In the genomic region with DNA sequence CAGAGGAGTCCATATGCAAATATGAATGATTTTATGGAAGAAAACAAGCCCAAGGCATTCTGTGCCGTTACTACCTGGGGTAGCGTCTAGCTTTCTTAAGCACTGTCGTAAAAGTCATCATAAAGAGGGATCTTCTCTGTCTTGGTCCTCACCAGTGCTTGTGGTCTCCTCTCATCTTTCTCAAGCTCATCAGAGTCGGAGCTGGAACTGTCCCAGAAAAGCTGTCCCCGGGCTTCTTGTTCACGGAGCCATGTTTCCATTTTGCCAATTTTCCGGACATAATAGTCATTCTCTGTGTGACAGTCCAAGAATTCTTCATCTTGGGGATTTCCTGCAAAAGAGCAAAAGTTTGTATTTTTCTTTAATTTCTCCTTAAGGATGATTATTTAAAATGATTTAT, we compare ENCODE assay signal across 18 mouse cellular contexts. TPM values are rescaled to one million over a fixed set of nuclear protein-coding genes. Genes with fewer than 3 reads are reported as not detected.
DNase-seq lines count a peak whose midpoint lies in the region; ATAC-seq and TF ChIP-seq lines count a peak whose summit lies in the region.
"Had no signal": no experiment of that assay in that cellular context is flagged by ENCODE, and none has a peak within 500 bp of the region (broad histone marks: within the 10 kb centered on the region; RNA-seq: fewer than 3 reads in every experiment).

No protein-coding gene starts in this region.

- no peak for ATAC-seq in hindbrain, postnatal 0 days
- no peak for ATAC-seq in hindbrain, embryonic 13.5 days (ENCODE audit: low FRiP score)
- ATAC-seq: forebrain, embryonic 14.5 days; forebrain, embryonic 16.5 days had no signal

- H3K4me3 ChIP-seq in hindbrain, postnatal 0 days (ENCODE audit: low read length): no peak overlapping the region
- no peak overlapping the region for H3K4me3 ChIP-seq in hindbrain, embryonic 13.5 days
- H3K4me3 ChIP-seq: embryonic facial prominence, embryonic 13.5 days; embryonic facial prominence, embryonic 15.5 days; erythroblast, embryonic 14.5 days; forebrain, embryonic 10.5 days; forebrain, embryonic 12.5 days had no signal

- H3K9ac ChIP-seq in hindbrain, postnatal 0 days (replicated peaks; ENCODE audit: low read length): no peak overlapping the region
- no peak overlapping the region for H3K9ac ChIP-seq in hindbrain, embryonic 13.5 days
- H3K9ac ChIP-seq: embryonic facial prominence, embryonic 13.5 days; embryonic facial prominence, embryonic 15.5 days; forebrain, embryonic 12.5 days had no signal

- no peak for TF ChIP-seq CTCF in hindbrain, postnatal 0 days (IDR thresholded peaks at IDR 0.05; ENCODE audit: low read depth)

- H3K4me2 ChIP-seq in hindbrain, postnatal 0 days (ENCODE audit: low read depth, low read length): no peak overlapping the region
- no peak overlapping the region for H3K4me2 ChIP-seq in hindbrain, embryonic 13.5 days
- H3K4me2 ChIP-seq: embryonic facial prominence, embryonic 13.5 days; embryonic facial prominence, embryonic 15.5 days; forebrain, embryonic 12.5 days had no signal

- H3K9me3 ChIP-seq in hindbrain, postnatal 0 days (ENCODE audit: low read length): no peaks in the 10 kb centered on the region
- H3K9me3 ChIP-seq in hindbrain, embryonic 13.5 days: no peaks in the 10 kb centered on the region
- H3K9me3 ChIP-seq: embryonic facial prominence, embryonic 13.5 days; embryonic facial prominence, embryonic 15.5 days; forebrain, embryonic 10.5 days; forebrain, embryonic 12.5 days had no signal

- DNase-seq in cerebellum, postnatal 14 days: peak; percentile 27 to 30
- no peak for DNase-seq in cerebellum, adult 8-10 months
- DNase-seq in hindbrain, postnatal 0 days (ENCODE audit: low spot score): peak; percentile 12
- DNase-seq: adrenal gland, postnatal 25 days; cerebellum, adult 11 months had no signal

- no peaks in the 10 kb centered on the region for H3K4me1 ChIP-seq in hindbrain, postnatal 0 days (ENCODE audit: insufficient read depth, low read length)
- no peaks in the 10 kb centered on the region for H3K4me1 ChIP-seq in hindbrain, embryonic 13.5 days (replicated peaks)
- H3K4me1 ChIP-seq: forebrain, embryonic 10.5 days; forebrain, embryonic 12.5 days had no signal

- 66% methylated on average over 7 of the region's 7 CpGs for WGBS in hindbrain, postnatal 0 days
- 80% methylated on average over 7 of the region's 7 CpGs for WGBS in hindbrain, embryonic 13.5 days

- no peak overlapping the region for H3K27ac ChIP-seq in hindbrain, postnatal 0 days
- H3K27ac ChIP-seq in hindbrain, embryonic 13.5 days: no peak overlapping the region
- H3K27ac ChIP-seq: embryonic facial prominence, embryonic 13.5 days; embryonic facial prominence, embryonic 15.5 days; forebrain, embryonic 10.5 days; forebrain, embryonic 12.5 days had no signal

- H3K36me3 ChIP-seq in hindbrain, postnatal 0 days (ENCODE audit: insufficient read depth, low read length): no peaks in the 10 kb centered on the region
- H3K36me3 ChIP-seq in hindbrain, embryonic 13.5 days: no peaks in the 10 kb centered on the region
- H3K36me3 ChIP-seq: embryonic facial prominence, embryonic 13.5 days; embryonic facial prominence, embryonic 15.5 days; forebrain, embryonic 10.5 days; forebrain, embryonic 12.5 days had no signal

- H3K27me3 ChIP-seq in hindbrain, postnatal 0 days (ENCODE audit: insufficient read depth, low read length): no peaks in the 10 kb centered on the region
- no peaks in the 10 kb centered on the region for H3K27me3 ChIP-seq in hindbrain, embryonic 13.5 days
- H3K27me3 ChIP-seq: embryonic facial prominence, embryonic 13.5 days; embryonic facial prominence, embryonic 15.5 days; forebrain, embryonic 12.5 days had no signal

RNA-seq across cellular contexts. Expression of gene ccdc198, which starts 18.8 kb away (rescaled TPM):
- total RNA-seq in hindbrain, postnatal 0 days (2014; rRNA removed): not detected in 2 replicates
- polyA plus RNA-seq in hindbrain, postnatal 0 days (2015; fragmentation: Nextera tagmentation; extraction: Ambion mirVana): 0.18 and 0.19 TPM in 2 replicates
- polyA plus RNA-seq in hindbrain, embryonic 13.5 days (2015; fragmentation: Nextera tagmentation; extraction: Ambion mirVana): 0.45 and 0.51 TPM in 2 replicates
- total RNA-seq: adrenal gland, adult 2 months; adrenal gland, postnatal 25 days; common myeloid progenitor, adult 5-6 weeks; ES-E14; MEL had no signal
- polyA plus RNA-seq: adrenal gland, adult 2 months; C2C12; embryonic facial prominence, embryonic 15.5 days; erythroblast, embryonic 14.5 days had no signal

RNA-seq across cellular contexts. Expression of gene Naa30, which starts 54.4 kb away (rescaled TPM):
- total RNA-seq in hindbrain, postnatal 0 days (2014; rRNA removed): 38.2 TPM in 2 replicates
- 8.6 and 9.1 TPM in 2 replicates for polyA plus RNA-seq in hindbrain, postnatal 0 days (2015; fragmentation: Nextera tagmentation; extraction: Ambion mirVana)
- polyA plus RNA-seq in hindbrain, embryonic 13.5 days (2015; fragmentation: Nextera tagmentation; extraction: Ambion mirVana): 13.0 and 13.8 TPM in 2 replicates
